Mouse (Mus musculus): ENCODE results near the gene Trappc10.
"Not testable (repeated sequence)": the region's sequence is repeated elsewhere in the genome, so short reads cannot be mapped to it uniquely, and the experiment has no call there.

Trappc10 gene

GRCm38 (mm10) chr10:78201182-78201581, 43.3 kb downstream of the Trappc10 start:
- DNase-seq, result no peak

- DNase-seq, result no peak
Observed at GRCm38 (mm10) chr10:78192933-78193332, 51.5 kb downstream of the Trappc10 start.

- not testable (repeated sequence) for DNase-seq
Observed at GRCm38 (mm10) chr10:78186076-78186475, 58.4 kb downstream of the Trappc10 start.

- DNase-seq, result no peak
Observed at GRCm38 (mm10) chr10:78185381-78185725, 59.1 kb downstream of the Trappc10 start.

- peak; percentile 95 to 96 for DNase-seq
Observed at GRCm38 (mm10) chr10:78184531-78185380, 59.7 kb downstream of the Trappc10 start, which contains the start of gene Pwp2. TSS of gene Pwp2 (minus strand) at chr10:78185149.

GRCm38 (mm10) chr10:78183577-78183976, 60.9 kb downstream of the Trappc10 start:
- DNase-seq, result no peak

- no peak for DNase-seq
Observed at GRCm38 (mm10) chr10:78182321-78182720, 62.1 kb downstream of the Trappc10 start.

- no peak for DNase-seq
Observed at GRCm38 (mm10) chr10:78174474-78174873, 70.0 kb downstream of the Trappc10 start.

- DNase-seq, result no peak
Observed at GRCm38 (mm10) chr10:78171581-78171980, 72.9 kb downstream of the Trappc10 start.

GRCm38 (mm10) chr10:78171057-78171456, 73.4 kb downstream of the Trappc10 start:
- no peak for DNase-seq

GRCm38 (mm10) chr10:78170445-78170844, 74.0 kb downstream of the Trappc10 start:
- no peak for DNase-seq

GRCm38 (mm10) chr10:78169281-78170042, 75.0 kb downstream of the Trappc10 start, which contains the start of gene D10Jhu81e:
TSS of gene D10Jhu81e (minus strand) at chr10:78169782.
- peak; percentile 100 for DNase-seq

- no peak for DNase-seq
Observed at GRCm38 (mm10) chr10:78168792-78169191, 75.6 kb downstream of the Trappc10 start.

- DNase-seq, result no peak
Observed at GRCm38 (mm10) chr10:78167775-78168174, 76.7 kb downstream of the Trappc10 start.

GRCm38 (mm10) chr10:78167333-78167732, 77.1 kb downstream of the Trappc10 start:
- no peak for DNase-seq

- DNase-seq, result no peak
Observed at GRCm38 (mm10) chr10:78165256-78166005, 79.0 kb downstream of the Trappc10 start.

GRCm38 (mm10) chr10:78164786-78165185, 79.7 kb downstream of the Trappc10 start:
- DNase-seq, result no peak

- DNase-seq, result peak; percentile 68 to 80
Observed at GRCm38 (mm10) chr10:78163923-78164322, 80.5 kb downstream of the Trappc10 start.

- DNase-seq, result no peak
Observed at GRCm38 (mm10) chr10:78163241-78163640, 81.2 kb downstream of the Trappc10 start.

GRCm38 (mm10) chr10:78162646-78163045, 81.8 kb downstream of the Trappc10 start:
- DNase-seq, result no peak

GRCm38 (mm10) chr10:78161096-78161495, 83.3 kb downstream of the Trappc10 start:
- no peak for DNase-seq

- no peak for DNase-seq
Observed at GRCm38 (mm10) chr10:78160369-78161095, 83.9 kb downstream of the Trappc10 start.

Measured in kidney, postnatal 25 days (tissue).